Mouse (Mus musculus) embryo, embryonic 10 days (tissue): ENCODE measurements around the gene Krt25.

Source experiments
- DNase-seq: peaks from one replicate; pipeline ENCODE4 v3.0.0-alpha.2; 2015; ENCODE audit warnings: low spot score

Gene Krt25

GRCm38 (mm10) chr11:99276786-99277185 lies 46.0 kb downstream of the Krt25 start:
- DNase-seq: no peak

GRCm38 (mm10) chr11:99275624-99276023 lies 47.1 kb downstream of the Krt25 start:
- no peak for DNase-seq

GRCm38 (mm10) chr11:99272721-99273120 lies 50.0 kb downstream of the Krt25 start:
- DNase-seq: no peak

GRCm38 (mm10) chr11:99269192-99269591 lies 53.6 kb downstream of the Krt25 start:
- no peak for DNase-seq

GRCm38 (mm10) chr11:99265796-99266195 lies 57.0 kb downstream of the Krt25 start:
- peak; percentile 23 for DNase-seq
